Mouse (Mus musculus) kidney, postnatal 0 days (tissue): ENCODE results near the gene Anxa6. TPM values are rescaled to one million over a fixed set of nuclear protein-coding genes. Genes with fewer than 3 reads are reported as not detected.

Source experiments
- ATAC-seq: fragments of 200-750 bp; cut with Nextera tagmentation; replicated peaks from 2 replicates; pipeline ENCODE4 v1.8.0; 2017; ENCODE audit warnings: low read depth, moderate number of reproducible peaks, moderate TSS enrichment, moderate library complexity; ENCODE audit not compliant: low FRiP score
- DNase-seq: peaks from one replicate; pipeline ENCODE4 v3.0.0-alpha.2; 2016; ENCODE audit warnings: low spot score
- H3K27ac ChIP-seq: fragments of 300-500 bp; sonication (generic); 2 replicates; pipeline ENCODE4 v1.5.1; 2014; ENCODE audit warnings: mild to moderate bottlenecking
- H3K27me3 ChIP-seq: fragments of 300-500 bp; sonication (generic); 2 replicates; pipeline ENCODE4 v1.6.1; 2014; ENCODE audit warnings: low read length, mixed read lengths; ENCODE audit not compliant: insufficient read depth
- H3K36me3 ChIP-seq: fragments of 300-500 bp; sonication (generic); 2 replicates; pipeline ENCODE4 v1.6.1; 2014; ENCODE audit warnings: low read length, mixed read lengths; ENCODE audit not compliant: insufficient read depth
- H3K4me1 ChIP-seq: fragments of 300-500 bp; sonication (generic); replicated peaks from 2 replicates; pipeline ENCODE4 v1.6.1; 2014; ENCODE audit warnings: antibody characterized with exemption, low read length, mixed read lengths; ENCODE audit not compliant: insufficient read depth
- H3K4me2 ChIP-seq: fragments of 300-500 bp; sonication (generic); 2 replicates; pipeline ENCODE4 v1.6.1; 2014; ENCODE audit warnings: mild to moderate bottlenecking, low read length, moderate library complexity, mixed read lengths
- H3K4me3 ChIP-seq: fragments of 300-500 bp; sonication (generic); replicated peaks from 2 replicates; pipeline ENCODE4 v1.5.1; 2014; ENCODE audit warnings: low read depth, low read length
- H3K9ac ChIP-seq: fragments of 300-500 bp; sonication (generic); 2 replicates; pipeline ENCODE4 v1.6.1; 2014; ENCODE audit warnings: low read depth, low read length
- H3K9me3 ChIP-seq: fragments of 300-500 bp; sonication (generic); replicated peaks from 2 replicates; pipeline ENCODE4 v1.6.1; 2016; ENCODE audit warnings: low read length, inconsistent platforms, mixed read lengths
- CTCF ChIP-seq: IDR thresholded peaks from 2 replicates; pipeline ENCODE4 v1.5.1; 2016; ENCODE audit warnings: antibody characterized with exemption, low read depth, mild to moderate bottlenecking, moderate library complexity
- WGBS: fragments of 180-500 bp; shearing (Covaris S2); extraction: QIAGEN DNeasy Blood & Tissue Kit; methylation state at CpG from one replicate; pipeline ENCODE4 v1.1.7; 2014; 5-methylcytosine and 5-hydroxymethylcytosine counted together
- polyA plus RNA-seq: library from polyadenylated mRNA; unstranded; fragments of >200 nt; fragmentation: Nextera tagmentation; extraction: Ambion mirVana; gene quantifications from 2 replicates; pipeline ENCODE4 v1.2.1, GENCODE M21; 2015

Gene Anxa6
- polyA plus RNA-seq, 1 experiment from 2014 or later, result 146 TPM

DNA sequence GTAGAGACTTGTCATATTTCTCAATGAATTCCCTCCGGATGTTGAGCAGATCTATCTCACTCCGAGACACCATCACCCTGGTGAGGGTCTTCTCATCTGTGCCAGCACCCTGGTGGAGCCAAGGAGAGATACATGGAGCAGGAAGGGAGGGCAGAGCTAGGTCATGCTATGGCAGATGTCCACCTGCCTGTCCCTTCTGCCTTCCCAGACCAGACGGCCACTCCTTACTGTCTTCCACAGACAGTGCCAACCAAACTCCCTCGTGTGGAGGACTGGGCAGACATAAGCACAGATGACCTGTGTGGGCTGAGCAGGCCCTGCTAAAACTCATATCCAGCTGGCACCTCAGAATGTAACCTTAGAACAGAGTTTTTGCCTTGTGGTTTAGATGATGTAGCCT, 51.6 kb downstream of the Anxa6 start:
- ATAC-seq (no peak), DNase-seq (no peak)
- Histone ChIP-seq H3K9me3 (no peaks in the 10 kb centered on the region), H3K27ac (no peak overlapping the region), H3K36me3 (peaks cover 38% of the 10 kb centered on the region), H3K4me1 (no peaks in the 10 kb centered on the region), H3K9ac (no peak overlapping the region), H3K27me3 (no peaks in the 10 kb centered on the region), H3K4me2 (no peak overlapping the region), H3K4me3 (no peak overlapping the region)
- 86% methylated on average over 4 of the region's 4 CpGs for WGBS
- no peak for TF ChIP-seq CTCF

DNA sequence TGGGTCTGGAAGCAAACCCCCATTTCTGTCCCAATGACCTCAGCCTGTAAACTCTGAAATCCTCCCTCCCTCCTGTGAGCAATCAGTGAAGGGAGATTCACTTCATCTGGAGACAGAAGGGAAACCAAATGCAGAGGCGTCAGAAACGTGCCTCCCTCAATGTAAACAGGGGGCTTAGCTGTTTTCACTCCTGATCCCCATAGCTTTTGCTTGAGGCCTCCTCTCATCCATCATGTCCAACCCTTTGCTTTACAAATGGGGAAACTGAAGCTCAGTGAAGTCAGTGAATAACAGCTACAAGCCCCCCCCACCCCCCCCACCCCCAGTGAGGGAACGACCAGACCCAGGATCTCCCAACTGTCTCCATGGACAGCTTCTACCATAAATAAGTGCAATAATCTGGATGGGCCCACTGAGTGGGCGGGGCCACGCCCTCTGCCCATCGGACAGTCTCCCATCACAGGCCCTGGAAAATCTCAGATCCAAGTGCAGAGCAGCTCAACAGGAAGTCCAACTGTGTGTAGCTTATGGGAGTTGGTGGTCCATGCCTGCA, 55.8 kb downstream of the Anxa6 start:
- Histone ChIP-seq H3K27ac (no peak overlapping the region), H3K9ac (no peak overlapping the region), H3K36me3 (peaks cover 30% of the 10 kb centered on the region), H3K4me1 (no peaks in the 10 kb centered on the region), H3K4me3 (no peak overlapping the region), H3K4me2 (no peak overlapping the region), H3K27me3 (no peaks in the 10 kb centered on the region), H3K9me3 (no peaks in the 10 kb centered on the region)
- no peak for ATAC-seq
- no peak for DNase-seq
- 36% methylated on average over 6 of the region's 6 CpGs for WGBS
- no peak for TF ChIP-seq CTCF

DNA sequence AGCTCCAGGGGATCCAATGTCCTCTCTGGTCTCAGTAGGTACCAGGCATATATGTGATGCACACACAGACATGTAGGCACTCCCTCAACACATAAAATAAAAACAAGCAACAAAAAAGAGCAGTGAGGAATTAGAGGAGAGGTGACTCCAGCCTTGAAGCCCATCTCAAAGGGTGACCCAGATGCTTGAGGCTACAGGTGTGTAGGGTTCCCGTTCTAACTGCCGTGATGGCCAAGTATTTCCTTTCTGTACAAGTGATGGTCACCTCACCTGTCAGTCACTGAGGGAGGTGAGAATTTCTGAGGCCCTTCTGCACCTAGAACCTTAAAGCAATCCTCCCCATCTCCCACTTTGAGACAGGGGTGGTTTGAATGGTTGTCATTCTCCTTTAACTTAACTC, 56.9 kb downstream of the Anxa6 start:
- Histone ChIP-seq H3K27ac (no peak overlapping the region), H3K27me3 (no peaks in the 10 kb centered on the region), H3K36me3 (peaks cover 19% of the 10 kb centered on the region; the same call in 1 of the 2 replicates), H3K9me3 (no peaks in the 10 kb centered on the region), H3K9ac (no peak overlapping the region), H3K4me3 (no peak overlapping the region), H3K4me2 (no peak overlapping the region), H3K4me1 (no peaks in the 10 kb centered on the region)
- DNase-seq (no peak), ATAC-seq (no peak)
- no peak for TF ChIP-seq CTCF
- WGBS, result 92% methylated on average over 2 of the region's 2 CpGs

DNA sequence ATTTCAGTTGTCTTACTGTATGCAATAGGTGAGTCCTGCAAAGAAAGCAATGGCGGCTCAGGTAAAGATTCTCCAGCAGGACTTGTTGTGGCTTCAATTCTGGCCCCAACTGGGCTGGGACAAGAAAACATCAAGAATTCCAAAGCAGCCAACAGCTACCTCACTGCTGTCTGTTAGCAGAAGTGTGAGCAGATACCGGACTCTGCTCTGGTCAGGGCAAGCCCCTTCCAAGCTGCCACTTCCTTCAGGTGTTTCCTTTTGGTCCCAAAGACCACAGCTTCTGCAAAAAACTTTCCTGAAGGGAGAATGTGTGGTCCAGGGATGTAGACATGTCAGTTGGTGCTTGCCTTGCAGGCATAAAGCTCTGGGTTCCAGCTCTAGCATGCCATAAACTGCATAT, 57.5 kb downstream of the Anxa6 start:
- DNase-seq, result no peak
- WGBS, result 87% methylated on average over 2 of the region's 2 CpGs
- TF ChIP-seq CTCF, result no peak
- H3K36me3 ChIP-seq, result peaks cover 16% of the 10 kb centered on the region; the same call in 1 of the 2 replicates
- no peaks in the 10 kb centered on the region for H3K27me3 ChIP-seq
- no peak overlapping the region for H3K27ac ChIP-seq
- no peak overlapping the region for H3K4me2 ChIP-seq
- no peak overlapping the region for H3K9ac ChIP-seq
- H3K4me3 ChIP-seq, result no peak overlapping the region
- H3K4me1 ChIP-seq, result no peaks in the 10 kb centered on the region
- ATAC-seq, result no peak
- no peaks in the 10 kb centered on the region for H3K9me3 ChIP-seq

DNA sequence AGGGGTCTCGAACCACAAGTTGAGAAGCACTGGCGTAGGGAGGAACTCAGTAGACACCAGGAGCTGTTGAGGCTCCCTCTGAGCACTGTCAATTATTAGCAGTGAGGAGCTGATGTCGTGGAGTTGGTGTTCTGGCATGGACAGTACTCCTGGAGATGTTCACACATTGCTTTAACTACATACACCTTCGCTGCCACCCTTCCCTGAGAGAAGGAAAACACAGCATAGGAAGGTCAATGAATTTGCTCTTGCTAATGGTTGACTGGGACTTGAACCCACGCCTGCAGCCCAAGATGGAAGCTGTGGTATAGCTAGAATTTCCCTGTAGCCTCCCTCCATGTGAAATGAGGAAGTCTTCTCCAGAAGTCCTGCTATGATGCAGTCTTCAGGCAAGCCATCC, 57.9 kb downstream of the Anxa6 start:
- H3K9ac ChIP-seq, result no peak overlapping the region
- ATAC-seq (no peak), DNase-seq (no peak)
- H3K4me1 ChIP-seq, result no peaks in the 10 kb centered on the region
- peaks cover 14% of the 10 kb centered on the region; the same call in 1 of the 2 replicates for H3K36me3 ChIP-seq
- no peak overlapping the region for H3K27ac ChIP-seq
- H3K4me2 ChIP-seq, result no peak overlapping the region
- no peaks in the 10 kb centered on the region for H3K27me3 ChIP-seq
- H3K9me3 ChIP-seq, result no peaks in the 10 kb centered on the region
- no peak overlapping the region for H3K4me3 ChIP-seq
- TF ChIP-seq CTCF, result no peak
- 85% methylated on average over 5 of the region's 5 CpGs for WGBS

DNA sequence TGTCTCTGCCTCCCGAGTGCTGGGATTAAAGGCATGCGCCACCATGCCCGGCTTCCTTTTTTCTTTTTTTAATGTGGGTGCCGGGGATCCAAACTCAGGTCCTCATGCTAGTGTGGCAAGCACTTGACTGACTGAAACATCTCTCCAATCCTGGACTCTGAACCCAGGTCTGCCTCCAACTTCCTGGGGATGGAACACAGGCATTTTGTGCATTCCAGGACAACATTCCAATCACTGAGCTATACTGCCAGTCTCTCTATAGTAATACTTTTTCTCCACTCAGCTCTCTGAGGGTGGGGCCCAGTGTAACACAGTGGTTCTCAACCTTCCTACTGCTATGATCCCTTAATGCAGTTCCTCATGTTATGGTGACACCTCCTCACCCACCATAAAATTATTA, 58.6 kb downstream of the Anxa6 start:
- Histone ChIP-seq H3K27me3 (no peaks in the 10 kb centered on the region), H3K4me1 (no peaks in the 10 kb centered on the region), H3K4me3 (no peak overlapping the region), H3K9ac (no peak overlapping the region), H3K27ac (no peak overlapping the region), H3K9me3 (no peaks in the 10 kb centered on the region), H3K36me3 (peaks cover 9% of the 10 kb centered on the region; the same call in 1 of the 2 replicates), H3K4me2 (no peak overlapping the region)
- WGBS, result 91% methylated on average over 4 of the region's 4 CpGs
- TF ChIP-seq CTCF, result no peak
- no peak for ATAC-seq
- no peak for DNase-seq
